Mouse (Mus musculus) cerebellum, postnatal 10 days (tissue): ENCODE results near the gene Lrpap1.

Experiments
- DNase-seq, 2 experiments: peaks; one replicate each; pipeline ENCODE4 v3.0.0; 2021; ENCODE audit warnings: mixed read lengths in 2 of 2

The Lrpap1 gene

GRCm38 (mm10) chr5:35055076-35055475 lies 50.5 kb downstream of the Lrpap1 start:
- peak; percentile 79 to 85 for DNase-seq

- no peak for DNase-seq
These were observed 50.9 kb downstream of the Lrpap1 start for GRCm38 (mm10) chr5:35054628-35055027.

GRCm38 (mm10) chr5:35050541-35050940 lies 55.0 kb downstream of the Lrpap1 start:
- DNase-seq, result no peak

- peak; percentile 94 to 96 for DNase-seq
These were observed 62.5 kb downstream of the Lrpap1 start for GRCm38 (mm10) chr5:35043110-35043451.

GRCm38 (mm10) chr5:35042431-35043109 lies 63.0 kb downstream of the Lrpap1 start:
- no peak for DNase-seq
